Mouse (Mus musculus): ENCODE measurements around the gene Nufip1.

Gene Nufip1

DNA sequence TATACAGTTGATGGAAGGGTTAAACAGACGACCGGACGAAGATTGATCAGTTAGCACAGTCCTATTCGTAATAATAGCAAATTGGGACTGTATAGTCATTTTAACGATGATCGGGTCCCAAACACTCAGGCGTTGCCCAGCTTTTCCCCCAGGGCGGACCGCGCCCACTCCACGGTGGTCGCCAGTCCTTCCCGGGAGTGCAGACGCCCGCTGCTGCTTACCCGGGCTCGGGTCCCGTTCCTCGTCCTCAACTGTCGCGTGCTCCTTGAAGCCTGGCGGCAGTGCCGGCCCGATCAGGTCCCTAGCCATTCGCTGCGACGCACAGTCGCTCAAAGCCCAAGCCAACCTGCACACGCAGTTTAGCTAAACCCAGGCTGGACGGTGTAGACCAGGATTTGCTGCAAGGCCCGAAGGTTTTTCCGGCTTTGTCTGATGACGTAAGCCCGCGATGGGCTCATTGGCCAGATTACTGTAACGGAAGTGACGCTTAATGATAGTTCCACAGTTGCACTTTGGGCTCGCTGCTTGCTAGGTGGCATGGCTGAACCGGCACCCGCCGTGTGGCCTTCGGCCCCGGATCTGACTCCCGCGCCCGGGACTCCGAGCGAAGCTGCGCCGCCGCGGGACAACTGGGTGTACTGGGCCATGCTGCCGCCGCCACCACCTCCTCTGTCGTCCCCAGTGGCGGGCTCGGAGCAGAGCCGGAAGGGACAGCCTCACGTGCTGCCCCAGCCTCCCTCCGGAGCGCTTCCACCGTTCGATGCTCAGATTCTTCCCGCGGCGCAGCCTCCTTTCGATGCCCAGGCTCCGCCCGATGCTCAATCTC lies at the start of gene Nufip1, which contains the start of gene Gpalpp1:
Gene Nufip1 (plus strand): TSS at position 496 of the 826 bp plus-strand sequence.
Gene Gpalpp1 (minus strand): TSS at position 365 of the 826 bp plus-strand sequence.
- DNase-seq (ENCODE audit: low spot score) = peak; percentile 98

GRCm38 (mm10) chr14:76067237-76067636 lies 43.5 kb upstream of the Nufip1 start:
- no peak for DNase-seq (ENCODE audit: low spot score)

DNA sequence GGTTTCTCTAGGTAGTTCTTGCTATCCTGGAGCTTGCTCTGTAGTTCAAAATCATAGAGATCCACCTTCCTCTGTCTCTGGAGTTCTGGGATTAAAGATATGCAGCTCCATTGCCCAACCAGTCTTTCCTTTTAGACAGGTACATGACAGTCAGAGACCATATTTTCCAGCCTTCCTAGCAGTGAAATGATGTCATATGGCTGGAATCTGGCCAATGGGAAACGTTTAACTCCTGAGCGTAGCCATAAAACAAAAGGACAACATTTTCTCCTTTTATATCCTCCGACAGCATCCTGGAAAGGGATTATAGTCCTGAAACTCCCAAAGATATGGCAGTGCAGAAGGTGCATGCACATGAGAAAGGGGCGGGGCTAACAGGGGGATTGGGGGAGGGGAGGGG lies 42.4 kb upstream of the Nufip1 start:
- DNase-seq (ENCODE audit: low spot score) = no peak

DNA sequence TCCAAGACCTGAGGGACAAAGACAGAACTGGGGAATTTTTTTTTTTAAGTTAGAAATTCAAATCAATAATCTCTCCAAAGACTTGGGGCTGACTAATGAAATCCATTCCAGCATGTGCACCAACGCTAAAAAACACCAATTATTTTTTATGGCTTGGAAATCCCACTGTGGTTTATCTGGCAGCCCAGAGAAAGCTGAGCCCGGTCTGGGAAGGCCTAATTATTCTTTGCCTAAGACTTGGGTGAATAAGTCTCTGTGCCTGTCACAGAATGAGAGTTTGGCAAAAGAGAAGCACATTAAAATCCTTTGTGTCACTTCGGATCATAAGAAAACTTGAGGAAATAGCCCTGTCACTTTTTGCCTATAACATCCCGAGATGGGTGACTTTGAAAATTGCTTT lies 41.4 kb upstream of the Nufip1 start:
- DNase-seq (ENCODE audit: low spot score) = no peak

GRCm38 (mm10) chr14:76072626-76073025 lies 38.1 kb upstream of the Nufip1 start:
- DNase-seq (ENCODE audit: low spot score) = no peak

DNA sequence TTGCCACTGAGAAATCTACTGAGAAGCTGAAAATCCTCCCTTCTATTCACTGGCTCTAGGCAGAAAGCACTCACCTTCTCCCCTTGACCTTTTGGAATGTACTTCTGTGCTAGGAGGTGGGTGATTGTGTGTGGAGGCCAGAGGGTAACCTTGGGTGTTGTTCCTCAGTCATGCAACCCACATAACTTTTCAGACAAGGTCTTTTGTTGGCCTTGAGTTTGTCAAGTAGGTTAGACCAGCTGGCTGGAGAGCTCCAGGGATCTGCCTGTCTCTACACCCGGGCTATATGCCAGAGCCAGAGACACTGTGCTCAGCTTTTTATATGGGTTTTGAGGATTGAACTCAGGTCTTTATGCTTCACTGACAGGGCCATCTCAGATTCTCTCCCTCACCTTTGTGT lies 36.5 kb upstream of the Nufip1 start:
- no peak for DNase-seq (ENCODE audit: low spot score)

DNA sequence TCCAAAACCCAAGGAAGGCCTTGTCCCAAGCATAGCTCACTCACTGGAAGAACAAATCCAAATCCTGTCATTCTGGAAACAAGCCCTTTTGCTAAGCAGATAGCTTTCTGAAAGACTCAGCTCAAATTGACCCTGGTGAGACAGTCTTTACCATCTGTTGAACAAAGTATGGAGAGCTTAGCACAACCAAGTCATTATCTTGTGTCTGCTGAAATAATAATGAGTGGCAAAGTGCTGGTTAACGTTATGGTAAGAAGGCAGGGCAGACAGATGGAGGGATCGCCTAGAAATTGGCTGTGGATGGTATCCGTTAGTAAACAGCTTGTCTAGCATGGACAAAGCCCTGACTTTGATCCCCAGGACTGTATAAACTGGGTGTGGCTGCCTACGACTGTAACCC lies 35.0 kb upstream of the Nufip1 start:
- peak; percentile 20 for DNase-seq (ENCODE audit: low spot score)

DNA sequence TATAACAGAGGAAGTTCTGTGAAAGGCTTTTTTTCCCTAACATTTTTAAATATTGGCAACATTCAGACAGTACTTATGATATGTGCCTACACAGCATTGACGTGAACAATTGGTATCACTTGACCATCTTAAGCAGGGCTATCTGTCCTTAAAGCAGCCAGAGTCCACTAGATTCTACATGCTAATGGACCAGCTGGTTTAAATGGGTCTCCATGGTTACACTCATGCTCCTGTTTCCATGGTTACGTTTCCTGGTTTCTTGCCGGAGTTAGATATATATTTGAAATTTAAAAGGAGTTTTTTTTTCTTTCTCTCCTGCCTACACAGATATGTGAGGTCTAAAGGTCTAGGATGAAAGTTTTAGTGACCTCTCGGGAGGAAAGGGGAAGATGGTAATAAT lies 34.1 kb upstream of the Nufip1 start:
- DNase-seq (ENCODE audit: low spot score) = peak; percentile 19

DNA sequence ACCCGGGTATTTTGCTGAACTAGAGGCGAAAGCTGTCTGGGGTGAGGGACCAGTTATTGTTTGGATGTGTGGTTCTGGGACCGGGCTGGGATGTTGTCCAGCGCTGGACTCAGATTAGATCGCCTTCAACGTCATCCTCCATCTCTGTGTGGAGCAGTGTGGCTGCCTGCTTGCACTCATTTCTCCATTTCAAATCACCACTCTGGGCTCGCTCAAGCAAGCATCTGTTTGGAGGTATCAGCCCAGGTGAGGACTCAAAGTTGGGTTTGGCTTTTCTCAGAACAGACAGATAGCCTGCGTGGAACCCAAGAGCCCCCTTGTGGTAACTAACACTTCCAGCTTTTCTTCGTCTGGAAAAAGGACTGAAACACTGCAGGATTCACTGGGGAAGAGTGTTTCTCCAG lies 33.6 kb upstream of the Nufip1 start:
- peak; percentile 84 for DNase-seq (ENCODE audit: low spot score)

DNA sequence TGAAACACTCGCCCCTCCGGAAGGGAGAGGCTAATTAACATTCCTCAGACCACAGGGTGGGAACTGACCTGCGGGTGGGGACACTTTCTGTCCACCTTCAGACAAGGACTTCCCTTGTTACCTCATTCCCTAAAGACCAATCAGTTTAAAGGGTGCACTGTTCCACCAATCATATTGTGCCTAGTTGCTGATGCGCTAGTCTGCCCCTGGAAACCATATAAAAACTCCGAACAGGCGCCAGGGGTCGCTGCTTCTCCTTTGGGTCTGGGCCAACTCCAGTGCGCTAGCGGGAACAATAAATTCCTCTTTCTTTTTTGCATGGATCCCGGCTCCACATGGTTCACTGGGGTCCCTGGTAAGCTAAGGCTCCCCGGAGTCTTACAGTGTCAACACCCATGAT lies 29.2 kb upstream of the Nufip1 start:
- no peak for DNase-seq (ENCODE audit: low spot score)

GRCm38 (mm10) chr14:76082086-76082636 lies 28.5 kb upstream of the Nufip1 start:
- DNase-seq (ENCODE audit: low spot score) = no peak

DNA sequence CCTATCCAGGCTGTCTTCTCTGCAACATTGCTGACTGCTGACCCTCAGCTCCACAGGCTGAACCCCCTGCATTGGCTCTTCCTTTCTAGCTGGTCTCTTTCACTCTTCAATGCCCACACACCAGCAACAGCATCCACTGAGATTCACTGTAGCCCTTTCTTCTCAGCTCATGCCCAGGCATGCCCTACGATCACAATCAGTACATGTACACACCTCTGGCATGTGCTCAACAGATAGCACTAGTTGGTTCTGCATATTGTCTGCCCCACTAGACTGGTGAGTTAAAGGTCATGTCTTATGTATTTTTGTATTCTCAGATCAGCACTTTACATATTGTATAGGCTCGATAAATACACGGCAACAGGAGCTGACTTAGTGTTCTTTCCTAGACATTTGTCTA lies 26.5 kb upstream of the Nufip1 start:
- DNase-seq (ENCODE audit: low spot score) = no peak

GRCm38 (mm10) chr14:76097244-76097643 lies 13.4 kb upstream of the Nufip1 start:
- no peak for DNase-seq (ENCODE audit: low spot score)

GRCm38 (mm10) chr14:76097815-76098214 lies 12.9 kb upstream of the Nufip1 start:
- no peak for DNase-seq (ENCODE audit: low spot score)

GRCm38 (mm10) chr14:76099543-76099942 lies 11.1 kb upstream of the Nufip1 start:
- DNase-seq (ENCODE audit: low spot score) = no peak

GRCm38 (mm10) chr14:76115744-76116143 lies 5.1 kb downstream of the Nufip1 start:
- no peak for DNase-seq (ENCODE audit: low spot score)

- peak; percentile 24 for DNase-seq (ENCODE audit: low spot score)
These were observed 8.3 kb downstream of the Nufip1 start for GRCm38 (mm10) chr14:76118963-76119362.

GRCm38 (mm10) chr14:76120472-76120871 lies 9.8 kb downstream of the Nufip1 start:
- no peak for DNase-seq (ENCODE audit: low spot score)

GRCm38 (mm10) chr14:76121901-76122662 lies 11.4 kb downstream of the Nufip1 start:
- DNase-seq (ENCODE audit: low spot score) = peak; percentile 77

GRCm38 (mm10) chr14:76122663-76123058 lies 12.0 kb downstream of the Nufip1 start:
- DNase-seq (ENCODE audit: low spot score) = no peak

DNA sequence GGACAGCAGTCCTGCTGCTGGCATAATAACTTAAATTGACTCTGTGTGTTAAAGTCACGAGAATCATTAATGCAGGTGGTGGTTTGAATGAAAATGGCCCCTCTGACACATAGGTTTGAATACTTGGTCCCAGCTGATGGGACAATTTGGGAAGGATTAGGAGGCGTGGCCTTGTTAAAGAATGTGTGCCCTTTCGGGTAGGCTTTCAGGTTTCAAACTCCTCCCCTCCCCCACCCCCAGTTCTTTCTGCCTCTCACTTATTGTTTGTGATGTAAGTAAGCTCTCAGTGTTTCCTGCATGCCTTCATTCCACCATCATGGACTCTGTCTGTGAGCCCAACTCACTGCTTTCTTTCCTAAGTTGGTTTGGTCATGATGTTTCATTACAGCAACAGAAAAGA lies 16.6 kb downstream of the Nufip1 start:
- DNase-seq (ENCODE audit: low spot score) = no peak

GRCm38 (mm10) chr14:76128174-76128573 lies 17.5 kb downstream of the Nufip1 start:
- no peak for DNase-seq (ENCODE audit: low spot score)

- DNase-seq (ENCODE audit: low spot score) = no peak
These were observed 24.3 kb downstream of the Nufip1 start for GRCm38 (mm10) chr14:76134975-76135374.

Data from retina, embryonic 14.5 days (tissue).